Mouse (Mus musculus): ENCODE data around the gene 1500009C09Rik. TPM values are rescaled to one million over a fixed set of nuclear protein-coding genes. Genes with fewer than 3 reads are reported as not detected.

1500009C09Rik gene
- polyA plus RNA-seq (2015; fragmentation: Nextera tagmentation; extraction: Ambion mirVana): not detected in 2 replicates

GRCm38 (mm10) chr15:82252097-82252496 is at the start of gene 1500009C09Rik:
Gene 1500009C09Rik, plus strand, starts transcription at chr15:82252397.

DNA sequence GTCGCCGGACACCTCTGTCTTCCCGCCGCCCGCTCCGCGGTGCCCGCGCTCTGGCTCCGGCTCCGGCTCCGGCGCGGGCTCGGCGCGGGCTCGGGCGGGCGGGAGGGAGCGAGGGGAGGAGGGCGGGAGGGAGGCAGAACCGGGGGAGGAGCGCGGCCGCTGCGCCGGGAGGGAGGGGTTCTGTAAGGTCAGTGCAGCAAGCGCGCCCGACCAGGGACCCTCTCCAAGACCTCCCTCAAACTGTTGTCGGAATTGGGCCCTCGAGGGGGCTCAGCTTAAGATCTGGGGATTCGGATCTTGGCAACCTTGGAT is 39.5 kb upstream of the 1500009C09Rik start, which contains the start of gene Shisa8:
Gene Shisa8, minus strand, starts transcription at position 64 of the 312 bp plus-strand sequence.

DNA sequence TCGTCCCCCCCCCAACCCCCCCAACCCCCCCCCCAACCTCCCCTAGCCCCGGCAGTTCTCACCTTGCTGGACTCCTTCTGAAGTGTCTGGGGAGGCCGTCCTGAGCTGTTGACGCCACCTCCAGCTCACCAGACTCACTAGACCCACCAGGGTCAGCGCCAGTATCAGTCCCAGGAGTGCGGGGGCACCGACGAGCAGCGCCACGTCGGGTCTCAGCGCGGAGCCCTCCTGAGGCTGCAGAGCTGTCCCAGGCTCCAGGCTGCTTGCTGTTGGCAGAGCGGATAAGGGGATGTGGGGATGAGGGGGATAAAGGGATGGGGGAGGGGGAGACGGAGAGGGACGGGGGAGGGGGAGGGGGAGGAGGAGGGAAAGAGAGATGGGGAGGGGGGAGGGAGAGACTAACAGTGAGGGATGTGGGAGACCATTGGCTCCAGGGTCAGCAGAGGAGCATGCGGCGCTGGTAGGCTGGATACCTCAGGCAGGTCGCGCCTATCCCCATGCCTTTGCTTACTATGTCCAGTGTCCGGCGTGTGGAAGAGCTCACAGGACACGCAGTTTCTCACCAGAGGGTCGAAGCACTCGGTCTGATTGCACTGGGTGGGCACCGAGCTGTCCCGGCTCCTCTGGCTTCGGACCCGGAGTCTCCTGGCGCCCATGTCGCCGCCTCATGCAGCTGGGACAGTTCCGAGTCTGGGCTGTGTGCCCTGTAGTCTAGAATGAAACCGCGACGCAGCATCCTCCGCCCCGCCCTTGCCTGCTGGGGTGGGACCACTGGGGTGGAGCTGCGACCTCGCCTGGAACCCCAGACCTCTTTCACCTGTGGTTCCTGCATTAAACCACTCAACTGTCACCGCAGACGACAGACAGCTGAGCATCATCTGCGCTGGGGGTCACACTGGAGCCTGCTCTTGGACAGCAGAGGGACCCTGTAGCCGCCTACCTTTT is 28.3 kb upstream of the 1500009C09Rik start, which contains the start of gene Tnfrsf13c:
Gene Tnfrsf13c, minus strand, starts transcription at position 713 of the 945 bp plus-strand sequence.

DNA sequence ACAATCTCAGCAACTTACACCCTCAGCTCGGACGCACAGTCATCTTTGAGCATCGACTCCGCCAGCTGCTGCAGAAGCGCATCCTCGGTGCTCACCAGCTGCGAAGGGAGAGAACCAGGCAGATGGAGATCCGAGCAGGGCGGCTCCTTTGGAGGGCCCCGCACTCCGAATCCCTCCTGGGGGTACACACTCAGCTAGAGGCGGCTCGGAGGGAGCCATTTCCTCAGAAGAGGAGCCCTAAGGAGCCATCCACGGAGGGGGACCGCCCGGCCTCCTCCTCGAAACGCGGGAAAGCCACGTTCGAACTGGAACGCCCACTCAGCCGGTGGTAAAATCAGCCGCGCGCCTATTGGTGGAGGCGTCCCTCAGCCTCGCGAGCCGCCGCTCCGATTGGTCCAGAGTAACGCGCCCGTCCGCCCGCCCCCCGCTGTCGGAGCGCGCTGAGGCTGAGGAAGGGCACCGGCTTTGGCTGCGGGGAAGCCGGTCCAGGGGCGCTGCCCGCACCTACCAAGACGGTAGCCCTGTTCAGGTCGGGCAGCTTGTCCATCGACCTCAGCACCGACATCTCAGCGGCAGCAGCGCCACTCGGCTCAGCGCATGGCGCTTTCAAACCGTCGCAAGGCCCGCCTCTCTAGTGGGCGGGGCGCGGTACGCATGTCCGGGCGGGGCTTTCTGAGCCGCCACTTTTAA is 7.9 kb upstream of the 1500009C09Rik start, which contains the start of gene Cenpm:
Gene Cenpm, minus strand, starts transcription at position 634 of the 690 bp plus-strand sequence.

GRCm38 (mm10) chr15:82274593-82274926 is 22.4 kb downstream of the 1500009C09Rik start, which contains the start of gene Sept3:
Gene Sept3, plus strand, starts transcription at chr15:82274893.

GRCm38 (mm10) chr15:82298764-82299561 is 46.8 kb downstream of the 1500009C09Rik start, which contains the start of gene Wbp2nl:
Gene Wbp2nl, plus strand, starts transcription at chr15:82298954.

Other genes starting within 250 kb of the 1500009C09Rik start
- 15.0 and 17.9 TPM in 2 replicates for gene Desi1, start 218.5 kb upstream of the 1500009C09Rik start, polyA plus RNA-seq (2015; fragmentation: Nextera tagmentation; extraction: Ambion mirVana)
- 127 and 135 TPM in 2 replicates for gene Snu13, start 204.8 kb upstream of the 1500009C09Rik start, polyA plus RNA-seq (2015; fragmentation: Nextera tagmentation; extraction: Ambion mirVana)
- not detected in 2 replicates for gene 4930407I10Rik, start 193.2 kb upstream of the 1500009C09Rik start, polyA plus RNA-seq (2015; fragmentation: Nextera tagmentation; extraction: Ambion mirVana)
- gene Mei1, start 182.4 kb upstream of the 1500009C09Rik start, polyA plus RNA-seq (2015; fragmentation: Nextera tagmentation; extraction: Ambion mirVana): 0.31 and 0.35 TPM in 2 replicates
- gene Ccdc134, start 124.5 kb upstream of the 1500009C09Rik start, polyA plus RNA-seq (2015; fragmentation: Nextera tagmentation; extraction: Ambion mirVana): 10.0 and 11.2 TPM in 2 replicates
- gene Srebf2, start 105.2 kb upstream of the 1500009C09Rik start, polyA plus RNA-seq (2015; fragmentation: Nextera tagmentation; extraction: Ambion mirVana): 109 and 175 TPM in 2 replicates
- gene Shisa8, start 39.6 kb upstream of the 1500009C09Rik start, polyA plus RNA-seq (2015; fragmentation: Nextera tagmentation; extraction: Ambion mirVana): 0.10 TPM in 1 of 2 replicates, not detected in the other
- gene Tnfrsf13c, start 28.0 kb upstream of the 1500009C09Rik start, polyA plus RNA-seq (2015; fragmentation: Nextera tagmentation; extraction: Ambion mirVana): not detected in 2 replicates
- gene Cenpm, start 7.6 kb upstream of the 1500009C09Rik start, polyA plus RNA-seq (2015; fragmentation: Nextera tagmentation; extraction: Ambion mirVana): 17.1 and 26.2 TPM in 2 replicates
- gene Sept3, start 22.5 kb downstream of the 1500009C09Rik start, polyA plus RNA-seq (2015; fragmentation: Nextera tagmentation; extraction: Ambion mirVana): 0.48 and 0.78 TPM in 2 replicates
- 0.15 and 0.17 TPM in 2 replicates for gene Wbp2nl, start 46.6 kb downstream of the 1500009C09Rik start, polyA plus RNA-seq (2015; fragmentation: Nextera tagmentation; extraction: Ambion mirVana)
- gene Naga, start 86.5 kb downstream of the 1500009C09Rik start, polyA plus RNA-seq (2015; fragmentation: Nextera tagmentation; extraction: Ambion mirVana): 44.2 and 45.4 TPM in 2 replicates
- 10.8 and 11.1 TPM in 2 replicates for gene Pheta2, start 86.5 kb downstream of the 1500009C09Rik start, polyA plus RNA-seq (2015; fragmentation: Nextera tagmentation; extraction: Ambion mirVana)
- gene Smdt1, start 86.6 kb downstream of the 1500009C09Rik start, polyA plus RNA-seq (2015; fragmentation: Nextera tagmentation; extraction: Ambion mirVana): 237 and 251 TPM in 2 replicates
- gene Ndufa6, start 101.9 kb downstream of the 1500009C09Rik start, polyA plus RNA-seq (2015; fragmentation: Nextera tagmentation; extraction: Ambion mirVana): 504 and 545 TPM in 2 replicates
- 8.6 and 12.0 TPM in 2 replicates for gene Cyp2d22, start 127.9 kb downstream of the 1500009C09Rik start, polyA plus RNA-seq (2015; fragmentation: Nextera tagmentation; extraction: Ambion mirVana)
- not detected in 2 replicates for gene Cyp2d11, start 141.6 kb downstream of the 1500009C09Rik start, polyA plus RNA-seq (2015; fragmentation: Nextera tagmentation; extraction: Ambion mirVana)
- gene Cyp2d10, start 154.8 kb downstream of the 1500009C09Rik start, polyA plus RNA-seq (2015; fragmentation: Nextera tagmentation; extraction: Ambion mirVana): 0.43 TPM in 1 of 2 replicates, not detected in the other
- 0.28 TPM in 1 of 2 replicates, not detected in the other for gene Cyp2d9, start 181.0 kb downstream of the 1500009C09Rik start, polyA plus RNA-seq (2015; fragmentation: Nextera tagmentation; extraction: Ambion mirVana)

Data from urinary bladder, postnatal 0 days (tissue).